Mouse (Mus musculus) liver, embryonic 14.5 days (tissue): Measurements from ENCODE around the gene Calr. TPM values are rescaled to one million over a fixed set of nuclear protein-coding genes. Genes with fewer than 3 reads are reported as not detected.

ENCODE experiments used
- ATAC-seq: fragments of 200-750 bp; cut with Nextera tagmentation; 2 replicates; pipeline ENCODE4 v1.8.0; 2017; ENCODE audit warnings: moderate number of reproducible peaks, mild to moderate bottlenecking, moderate library complexity; ENCODE audit not compliant: insufficient read depth
- DNase-seq, 3 experiments: peaks; one replicate each; pipeline ENCODE4 v3.0.0-alpha.2; 2012 to 2013; ENCODE audit warnings: low read depth in 3 of 3, low spot score in 3 of 3
- H3K27ac ChIP-seq: fragments of 300-500 bp; sonication (generic); 2 replicates; pipeline ENCODE4 v1.5.1; 2014; ENCODE audit warnings: moderate library complexity, mild to moderate bottlenecking, control low read depth, inconsistent platforms
- H3K27me3 ChIP-seq: fragments of 300-500 bp; sonication (generic); 2 replicates; pipeline ENCODE4 v1.6.1; 2014; ENCODE audit warnings: mild to moderate bottlenecking, low read length, moderate library complexity; ENCODE audit not compliant: control insufficient read depth, insufficient read depth
- H3K36me3 ChIP-seq: fragments of 300-500 bp; sonication (generic); replicated peaks from 2 replicates; pipeline ENCODE4 v1.6.1; 2014; ENCODE audit warnings: low read depth; ENCODE audit not compliant: control insufficient read depth, insufficient read depth
- H3K4me1 ChIP-seq, 2 experiments: fragments of 200-500 bp in 1 of 2; fragments of 300-500 bp in 1 of 2; sonication (generic) in 1 of 2; replicated peaks; 2 replicates each; pipeline ENCODE4 v1.6.1; 2012 to 2014; ENCODE audit warnings: antibody characterized with exemption in 1 of 2, inconsistent platforms in 1 of 2, low read length in 1 of 2; ENCODE audit not compliant: control insufficient read depth in 2 of 2, insufficient read depth in 2 of 2
- H3K4me2 ChIP-seq: fragments of 300-500 bp; sonication (generic); 2 replicates; pipeline ENCODE4 v1.6.1; 2014; ENCODE audit warnings: low read depth, mild to moderate bottlenecking, control low read depth, moderate library complexity
- H3K4me3 ChIP-seq, 2 experiments: fragments of 200-500 bp in 1 of 2; fragments of 300-500 bp in 1 of 2; sonication (generic) in 1 of 2; 2 replicates each; pipeline ENCODE4 v1.5.1; 2012 to 2014; ENCODE audit warnings: low read depth in 2 of 2, low read length in 2 of 2, mild to moderate bottlenecking in 2 of 2, control low read depth in 1 of 2, inconsistent platforms in 1 of 2, moderate library complexity in 1 of 2; ENCODE audit not compliant: insufficient read depth in 1 of 2
- H3K9ac ChIP-seq: fragments of 300-500 bp; sonication (generic); replicated peaks from 2 replicates; pipeline ENCODE4 v1.6.1; 2014; ENCODE audit warnings: mild to moderate bottlenecking, control low read depth, moderate library complexity
- H3K9me3 ChIP-seq: fragments of 300-500 bp; sonication (generic); 2 replicates; pipeline ENCODE4 v1.6.1; 2016; ENCODE audit warnings: low read length, mixed read lengths; ENCODE audit not compliant: control insufficient read depth
- CTCF ChIP-seq: IDR thresholded peaks from 2 replicates; pipeline ENCODE4 v1.5.1; 2016; ENCODE audit warnings: antibody characterized with exemption, low read depth, control low read depth
- EP300 ChIP-seq: IDR thresholded peaks from 2 replicates; pipeline ENCODE4 v1.6.1; 2016; ENCODE audit warnings: antibody characterized with exemption, low read depth
- WGBS: fragments of 180-500 bp; shearing (Covaris S2); extraction: QIAGEN DNeasy Blood & Tissue Kit; methylation state at CpG from one replicate; pipeline ENCODE4 v1.1.7; 2014; ENCODE audit not compliant: insufficient replicate concordance; 5-methylcytosine and 5-hydroxymethylcytosine counted together
- polyA plus RNA-seq, 2 experiments: library from polyadenylated mRNA; depleted of rRNA in 1 of 2; stranded (reverse) in 1 of 2; unstranded in 1 of 2; fragments of >200 nt; fragmentation: Nextera tagmentation in 1 of 2; extraction: Ambion mirVana in 1 of 2; gene quantifications; 2 replicates each; pipeline versions ENCODE4 v1.2.1 to v1.2.3; 2012 to 2014

Gene Calr
- polyA plus RNA-seq, 2 experiments, result 262 to 348 TPM

GRCm38 (mm10) chr8:84806031-84806430 lies 40.7 kb downstream of the Calr start:
- Histone ChIP-seq H3K36me3 (no peaks in the 10 kb centered on the region), H3K27ac (no peak overlapping the region), H3K9me3 (no peaks in the 10 kb centered on the region), H3K9ac (no peak overlapping the region), H3K4me2 (no peak overlapping the region), H3K4me3 (no peak overlapping the region), H3K27me3 (peaks cover 11% of the 10 kb centered on the region), H3K4me1 (peaks cover 3 to 4% of the 10 kb centered on the region in 2 experiments; a peak in 3 of 4 replicates)
- DNase-seq (no peak), ATAC-seq (no peak)
- 85% methylated on average over 5 of the region's 5 CpGs for WGBS
- TF ChIP-seq EP300 (no peak), CTCF (peak; percentile 33)

- H3K36me3 ChIP-seq, result no peaks in the 10 kb centered on the region
- peak; percentile 47 for ATAC-seq
- H3K9ac ChIP-seq, result peak within 1 kb of the TSS; percentile 63
- peak within 1 kb of the TSS; percentile 98 for H3K4me2 ChIP-seq
- peaks cover 46% of the 10 kb centered on the region for H3K27me3 ChIP-seq
- no peaks in the 10 kb centered on the region; a peak in 1 of 4 replicates for H3K4me1 ChIP-seq
- no peak for DNase-seq
- WGBS, result 2% methylated on average over 86 of the region's 125 CpGs
- no peaks in the 10 kb centered on the region for H3K9me3 ChIP-seq
- no peak for TF ChIP-seq CTCF
- no peak for TF ChIP-seq EP300
- H3K4me3 ChIP-seq, result peak within 1 kb of the TSS; percentile 57 to 81
- no peak within 1 kb of the TSS for H3K27ac ChIP-seq
Observed at GRCm38 (mm10) chr8:84799999-84800831, 46.5 kb downstream of the Calr start, which contains the start of gene Nfix. TSS of gene Nfix (minus strand) at chr8:84800344.

- Histone ChIP-seq H3K36me3 (no peaks in the 10 kb centered on the region), H3K27me3 (peaks cover 43% of the 10 kb centered on the region), H3K4me2 (peak overlapping the region; percentile 98), H3K9ac (peak overlapping the region; percentile 63), H3K4me1 (no peaks in the 10 kb centered on the region; a peak in 1 of 4 replicates), H3K4me3 (peak overlapping the region; percentile 32 to 81), H3K9me3 (no peaks in the 10 kb centered on the region), H3K27ac (no peak overlapping the region)
- no peak for TF ChIP-seq CTCF
- no peak for TF ChIP-seq EP300
- ATAC-seq, result peak; percentile 49; the same call in 1 of the 2 replicates
- WGBS, result 1% methylated on average over 103 of the region's 108 CpGs
- DNase-seq, result no peak
Observed at GRCm38 (mm10) chr8:84799136-84799931, 47.4 kb downstream of the Calr start.

- Histone ChIP-seq H3K4me1 (no peaks in the 10 kb centered on the region; a peak in 1 of 4 replicates), H3K9ac (no peak overlapping the region), H3K27me3 (peaks cover 43% of the 10 kb centered on the region), H3K9me3 (no peaks in the 10 kb centered on the region), H3K4me2 (peak overlapping the region; percentile 98), H3K36me3 (no peaks in the 10 kb centered on the region), H3K27ac (no peak overlapping the region), H3K4me3 (peak overlapping the region; percentile 32 to 81)
- DNase-seq (no peak), ATAC-seq (no peak)
- TF ChIP-seq EP300, result no peak
- TF ChIP-seq CTCF, result no peak
- 62% methylated on average over 10 of the region's 10 CpGs for WGBS
Observed at GRCm38 (mm10) chr8:84798446-84799135, 48.1 kb downstream of the Calr start.
